Mouse (Mus musculus) heart, embryonic 11.5 days (tissue): ENCODE measurements around the gene Zfp385a. TPM values are rescaled to one million over a fixed set of nuclear protein-coding genes. Genes with fewer than 3 reads are reported as not detected.

Experiments
- ATAC-seq: fragments of 200-750 bp; cut with Nextera tagmentation; replicated peaks from 2 replicates; pipeline ENCODE4 v1.8.0; 2017; ENCODE audit warnings: moderate library complexity; ENCODE audit not compliant: insufficient number of reproducible peaks, low FRiP score, low TSS enrichment
- H3K27ac ChIP-seq: fragments of 300-500 bp; sonication (generic); 2 replicates; pipeline ENCODE4 v1.5.1; 2014; ENCODE audit warnings: mild to moderate bottlenecking, low read depth, low read length
- H3K27me3 ChIP-seq: fragments of 300-500 bp; sonication (generic); 2 replicates; pipeline ENCODE4 v1.6.1; 2014; ENCODE audit warnings: mild to moderate bottlenecking, low read length, mixed read lengths; ENCODE audit not compliant: control insufficient read depth, insufficient read depth
- H3K36me3 ChIP-seq: fragments of 300-500 bp; sonication (generic); 2 replicates; pipeline ENCODE4 v1.6.1; 2014; ENCODE audit warnings: mild to moderate bottlenecking, low read length, moderate library complexity, mixed read lengths; ENCODE audit not compliant: control insufficient read depth, insufficient read depth
- H3K4me1 ChIP-seq: fragments of 300-500 bp; sonication (generic); 2 replicates; pipeline ENCODE4 v1.6.1; 2014; ENCODE audit warnings: low read length; ENCODE audit not compliant: control insufficient read depth, insufficient read depth
- H3K4me2 ChIP-seq: fragments of 300-500 bp; sonication (generic); 2 replicates; pipeline ENCODE4 v1.6.1; 2014; ENCODE audit warnings: mild to moderate bottlenecking, moderate library complexity
- H3K4me3 ChIP-seq: fragments of 300-500 bp; sonication (generic); 2 replicates; pipeline ENCODE4 v1.5.1; 2014; ENCODE audit warnings: low read depth, low read length
- H3K9ac ChIP-seq: fragments of 300-500 bp; sonication (generic); 2 replicates; pipeline ENCODE4 v1.6.1; 2014; ENCODE audit warnings: mild to moderate bottlenecking, low read depth, low read length, moderate library complexity
- H3K9me3 ChIP-seq: fragments of 300-500 bp; sonication (generic); replicated peaks from 2 replicates; pipeline ENCODE4 v1.6.1; 2016; ENCODE audit warnings: low read length; ENCODE audit not compliant: control insufficient read depth
- WGBS: fragments of 180-500 bp; shearing (Covaris S2); extraction: QIAGEN DNeasy Blood & Tissue Kit; methylation state at CpG from one replicate; pipeline ENCODE4 v1.1.7; 2014; ENCODE audit not compliant: insufficient replicate concordance; 5-methylcytosine and 5-hydroxymethylcytosine counted together
- polyA plus RNA-seq: library from polyadenylated mRNA; unstranded; fragments of >200 nt; fragmentation: Nextera tagmentation; extraction: Ambion mirVana; gene quantifications from 2 replicates; pipeline ENCODE4 v1.2.1, GENCODE M21; 2014

Zfp385a gene
- polyA plus RNA-seq, 1 experiment from 2014 or later = 11.6 TPM

GRCm38 (mm10) chr15:103290417-103290816 lies 49.5 kb downstream of the Zfp385a start:
- no peak for ATAC-seq
- Histone ChIP-seq H3K27me3 (no peaks in the 10 kb centered on the region), H3K9ac (no peak overlapping the region), H3K27ac (no peak overlapping the region), H3K9me3 (no peaks in the 10 kb centered on the region), H3K4me1 (peaks cover 12% of the 10 kb centered on the region), H3K4me2 (no peak overlapping the region), H3K36me3 (peaks cover 25% of the 10 kb centered on the region), H3K4me3 (no peak overlapping the region)
- 80% methylated on average over 6 of the region's 6 CpGs for WGBS

GRCm38 (mm10) chr15:103289600-103289999 lies 50.3 kb downstream of the Zfp385a start:
- H3K9me3 ChIP-seq = no peaks in the 10 kb centered on the region
- H3K4me1 ChIP-seq = peaks cover 18% of the 10 kb centered on the region
- H3K4me2 ChIP-seq = no peak overlapping the region
- 44% methylated on average over 5 of the region's 5 CpGs for WGBS
- ATAC-seq = no peak
- H3K27ac ChIP-seq = no peak overlapping the region
- H3K4me3 ChIP-seq = no peak overlapping the region
- H3K9ac ChIP-seq = no peak overlapping the region
- H3K36me3 ChIP-seq = peaks cover 24% of the 10 kb centered on the region
- H3K27me3 ChIP-seq = no peaks in the 10 kb centered on the region

GRCm38 (mm10) chr15:103285778-103286417 lies 54.0 kb downstream of the Zfp385a start:
- peaks cover 5% of the 10 kb centered on the region; the same call in 1 of the 2 replicates for H3K36me3 ChIP-seq
- ATAC-seq = no peak
- H3K9me3 ChIP-seq = no peaks in the 10 kb centered on the region
- peaks cover 20% of the 10 kb centered on the region for H3K4me1 ChIP-seq
- WGBS = 75% methylated on average over 1 of the region's 1 CpGs
- no peaks in the 10 kb centered on the region for H3K27me3 ChIP-seq
- 0 out of 2 replicates have a peak overlapping the region, but pooled peaks have one; percentile 9 for H3K4me2 ChIP-seq
- H3K9ac ChIP-seq = no peak overlapping the region
- H3K27ac ChIP-seq = peak overlapping the region; percentile 37
- no peak overlapping the region for H3K4me3 ChIP-seq

GRCm38 (mm10) chr15:103284647-103285046 lies 55.2 kb downstream of the Zfp385a start:
- Histone ChIP-seq H3K4me1 (peaks cover 17% of the 10 kb centered on the region), H3K4me3 (no peak overlapping the region), H3K9me3 (no peaks in the 10 kb centered on the region), H3K9ac (no peak overlapping the region), H3K27ac (peak overlapping the region; percentile 1; the same call in 1 of the 2 replicates), H3K27me3 (no peaks in the 10 kb centered on the region), H3K36me3 (peaks cover 5% of the 10 kb centered on the region; the same call in 1 of the 2 replicates), H3K4me2 (no peak overlapping the region)
- 46% methylated on average over 2 of the region's 2 CpGs for WGBS
- no peak for ATAC-seq

- 74% methylated on average over 3 of the region's 3 CpGs for WGBS
- no peak for ATAC-seq
- Histone ChIP-seq H3K27ac (no peak overlapping the region), H3K4me3 (no peak overlapping the region), H3K4me2 (no peak overlapping the region), H3K9me3 (no peaks in the 10 kb centered on the region), H3K27me3 (no peaks in the 10 kb centered on the region), H3K36me3 (peaks cover 2% of the 10 kb centered on the region; the same call in 1 of the 2 replicates), H3K4me1 (peaks cover 16% of the 10 kb centered on the region), H3K9ac (no peak overlapping the region)
Observed at GRCm38 (mm10) chr15:103284066-103284465, 55.8 kb downstream of the Zfp385a start.

GRCm38 (mm10) chr15:103281465-103282205 lies 58.3 kb downstream of the Zfp385a start:
- Histone ChIP-seq H3K4me2 (no peak overlapping the region), H3K36me3 (no peaks in the 10 kb centered on the region), H3K27ac (no peak overlapping the region), H3K4me1 (peaks cover 16% of the 10 kb centered on the region), H3K4me3 (no peak overlapping the region), H3K9ac (no peak overlapping the region), H3K27me3 (no peaks in the 10 kb centered on the region), H3K9me3 (no peaks in the 10 kb centered on the region)
- 89% methylated on average over 3 of the region's 3 CpGs for WGBS
- no peak for ATAC-seq

- Histone ChIP-seq H3K27ac (no peak overlapping the region), H3K9me3 (no peaks in the 10 kb centered on the region), H3K4me3 (no peak overlapping the region), H3K4me2 (no peak overlapping the region), H3K36me3 (no peaks in the 10 kb centered on the region), H3K27me3 (no peaks in the 10 kb centered on the region), H3K9ac (no peak overlapping the region), H3K4me1 (peaks cover 13% of the 10 kb centered on the region)
- ATAC-seq = no peak
- 59% methylated on average over 3 of the region's 3 CpGs for WGBS
Observed at GRCm38 (mm10) chr15:103280817-103281464, 59.0 kb downstream of the Zfp385a start.

- H3K4me3 ChIP-seq = no peak overlapping the region
- H3K27me3 ChIP-seq = no peaks in the 10 kb centered on the region
- no peak overlapping the region for H3K4me2 ChIP-seq
- WGBS = 61% methylated on average over 3 of the region's 3 CpGs
- H3K36me3 ChIP-seq = no peaks in the 10 kb centered on the region
- peaks cover 3% of the 10 kb centered on the region for H3K4me1 ChIP-seq
- H3K27ac ChIP-seq = no peak overlapping the region
- no peak overlapping the region for H3K9ac ChIP-seq
- no peaks in the 10 kb centered on the region for H3K9me3 ChIP-seq
- no peak for ATAC-seq
Observed at GRCm38 (mm10) chr15:103279750-103280149, 60.1 kb downstream of the Zfp385a start.
